Mouse (Mus musculus) retina, embryonic 14.5 days (tissue): Measurements from ENCODE around the gene Ncs1.

Source experiments
- DNase-seq: peaks from one replicate; pipeline ENCODE4 v3.0.0-alpha.2; 2015; ENCODE audit warnings: low spot score

The Ncs1 gene

DNA sequence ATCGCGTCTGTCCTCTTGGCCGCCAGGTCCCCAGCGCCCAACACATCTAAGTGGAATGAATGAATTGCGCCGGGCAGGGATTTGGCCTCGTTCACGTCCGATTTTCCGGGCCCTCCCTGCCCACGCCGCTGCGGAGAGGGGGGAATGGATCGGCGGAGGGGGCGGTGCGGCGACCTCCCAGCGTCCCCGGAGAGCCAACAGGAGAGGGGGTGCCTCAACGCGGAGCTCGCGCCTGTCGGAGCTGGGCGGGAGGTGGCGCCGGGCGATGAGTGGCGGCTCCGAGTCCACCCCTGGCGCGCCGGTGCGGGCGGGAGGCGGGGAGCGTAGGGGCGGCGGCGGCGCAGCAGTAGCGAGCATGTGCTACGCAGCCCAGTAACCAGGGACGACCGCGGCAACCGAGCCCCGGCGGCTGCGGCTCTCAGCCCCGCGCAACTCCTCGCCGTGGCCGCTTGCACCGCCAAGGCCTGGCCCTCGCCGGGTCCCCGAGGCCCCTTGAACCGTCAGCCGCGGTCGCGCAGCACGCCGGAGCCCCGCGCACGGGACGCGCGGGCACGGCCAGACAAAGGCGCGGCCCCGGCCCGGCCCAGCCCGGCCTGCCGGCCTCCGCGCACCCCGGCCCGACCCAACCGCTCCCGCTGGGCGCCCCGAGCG, at the start of gene Ncs1:
Gene Ncs1, plus strand, starts transcription at position 333 of the 651 bp plus-strand sequence.
- peak; percentile 76 for DNase-seq

DNA sequence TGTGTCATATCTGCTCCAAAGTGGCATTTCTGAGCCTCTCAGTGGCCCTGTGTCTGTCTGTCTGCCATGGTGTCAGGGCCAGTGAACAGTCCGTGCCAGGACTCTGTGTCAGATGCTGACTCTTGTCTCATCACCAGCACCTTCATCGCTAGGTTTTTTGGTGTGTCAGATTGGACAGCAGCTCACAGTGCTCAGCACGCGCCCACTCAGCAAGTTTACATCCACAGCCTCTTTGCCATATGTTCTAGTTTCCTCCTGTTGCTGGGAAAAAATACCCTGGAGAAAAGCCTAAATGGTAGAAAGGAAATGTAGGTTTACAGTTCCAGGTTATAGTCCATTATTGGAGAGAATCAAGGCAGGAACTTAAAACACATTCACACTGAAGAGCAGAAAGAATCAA, 47.0 kb upstream of the Ncs1 start:
- DNase-seq: no peak

- no peak for DNase-seq
Measured at GRCm38 (mm10) chr2:31200051-31200450, 45.6 kb upstream of the Ncs1 start.

- peak; percentile 34 for DNase-seq
Measured at GRCm38 (mm10) chr2:31201851-31202250, 43.8 kb upstream of the Ncs1 start.

DNA sequence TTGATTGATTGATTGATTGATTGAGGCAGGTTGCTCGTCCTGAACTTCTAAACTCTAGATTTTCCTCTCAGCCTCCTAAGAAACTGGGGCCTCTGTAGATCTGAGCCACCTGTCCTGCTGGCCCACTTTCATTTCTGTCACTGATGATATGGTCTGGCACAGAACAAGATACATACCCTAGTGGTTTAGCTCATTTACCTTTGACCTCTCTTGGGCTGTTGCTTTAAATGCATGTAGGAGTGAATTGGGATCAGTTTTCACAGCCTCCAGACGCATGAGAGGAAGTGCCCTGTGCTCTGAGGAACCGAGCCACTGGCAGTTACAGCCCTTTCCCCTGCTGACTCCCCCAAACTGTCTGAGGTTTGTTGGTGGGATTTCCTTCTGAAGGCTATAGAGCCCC, 43.3 kb upstream of the Ncs1 start:
- no peak for DNase-seq

DNA sequence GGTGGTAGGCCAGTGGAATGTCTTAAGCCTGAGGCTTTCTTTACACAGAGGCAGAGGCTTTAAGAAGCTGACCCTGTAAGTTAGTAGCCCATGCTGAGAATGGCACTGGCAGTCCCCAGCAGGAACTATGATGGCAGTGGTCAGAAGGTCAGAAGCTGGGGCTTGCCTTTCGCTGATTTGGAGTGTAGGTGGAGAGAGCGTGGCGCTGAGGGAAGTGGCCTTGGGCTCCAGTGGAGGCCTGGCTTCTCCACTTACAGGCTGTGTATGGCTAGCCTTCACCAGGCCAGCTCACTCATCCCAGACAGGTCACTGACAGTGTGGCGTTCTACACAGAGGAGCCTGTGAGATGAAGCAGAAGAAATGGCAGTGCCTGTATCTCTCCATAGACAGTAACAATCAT, 42.7 kb upstream of the Ncs1 start:
- no peak for DNase-seq

GRCm38 (mm10) chr2:31204677-31205076, 40.9 kb upstream of the Ncs1 start:
- DNase-seq: no peak

- DNase-seq: no peak
Measured at GRCm38 (mm10) chr2:31206211-31206610, 39.4 kb upstream of the Ncs1 start.

- DNase-seq: peak; percentile 28
Measured at GRCm38 (mm10) chr2:31206882-31207281, 38.7 kb upstream of the Ncs1 start.

DNA sequence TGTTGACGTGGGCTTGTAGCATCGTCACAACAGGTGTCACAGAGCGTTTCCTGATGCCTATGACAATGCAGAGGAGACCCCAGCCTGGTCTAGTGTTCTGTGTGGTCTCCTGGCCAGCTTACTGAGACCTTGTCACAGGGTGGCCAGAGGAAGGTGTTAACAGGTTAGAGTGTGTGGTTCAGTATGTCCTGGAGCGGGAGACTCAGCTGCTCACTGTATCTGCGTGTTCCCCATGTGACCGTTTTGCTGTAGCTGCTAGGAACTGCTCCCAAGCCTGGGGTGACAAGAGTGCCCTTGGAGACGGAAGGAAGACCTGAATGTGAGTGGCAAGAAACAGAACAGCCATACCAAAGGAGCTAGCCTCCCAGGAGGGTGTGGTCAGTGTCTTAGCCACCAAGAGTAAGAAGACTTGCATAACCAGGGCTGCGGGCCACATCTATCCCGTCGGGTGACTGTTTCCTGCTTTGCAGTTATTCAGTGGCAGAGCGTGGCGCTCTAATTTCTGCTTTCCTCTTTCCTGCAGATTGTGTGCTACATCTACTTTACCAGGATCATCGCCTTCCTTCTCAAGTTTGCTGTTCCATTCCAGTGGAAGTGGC, 37.0 kb upstream of the Ncs1 start:
- no peak for DNase-seq

DNA sequence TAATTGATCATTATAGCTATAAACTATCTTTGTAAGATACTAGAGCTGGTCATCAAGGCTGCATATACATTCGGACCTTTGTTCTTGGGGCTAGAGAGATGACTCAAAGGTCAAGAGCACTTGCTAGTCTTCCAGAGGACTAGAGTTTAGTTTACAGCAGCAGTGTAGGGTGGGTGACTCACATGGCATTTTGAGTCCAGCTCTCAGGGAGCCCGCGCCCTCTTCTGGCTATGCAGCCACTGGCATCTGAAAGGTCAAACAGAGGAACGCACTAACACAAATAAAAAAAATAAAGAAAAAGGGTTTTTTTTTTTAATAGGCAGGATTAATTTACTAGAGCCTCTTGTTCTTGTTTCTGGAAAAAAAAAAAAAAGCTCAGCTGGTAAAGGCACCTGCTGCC, 36.1 kb upstream of the Ncs1 start:
- DNase-seq: no peak

GRCm38 (mm10) chr2:31210144-31210847, 35.3 kb upstream of the Ncs1 start:
- DNase-seq: no peak

- no peak for DNase-seq
Measured at GRCm38 (mm10) chr2:31211204-31211603, 34.4 kb upstream of the Ncs1 start.

GRCm38 (mm10) chr2:31214211-31214796, 31.3 kb upstream of the Ncs1 start:
- no peak for DNase-seq

DNA sequence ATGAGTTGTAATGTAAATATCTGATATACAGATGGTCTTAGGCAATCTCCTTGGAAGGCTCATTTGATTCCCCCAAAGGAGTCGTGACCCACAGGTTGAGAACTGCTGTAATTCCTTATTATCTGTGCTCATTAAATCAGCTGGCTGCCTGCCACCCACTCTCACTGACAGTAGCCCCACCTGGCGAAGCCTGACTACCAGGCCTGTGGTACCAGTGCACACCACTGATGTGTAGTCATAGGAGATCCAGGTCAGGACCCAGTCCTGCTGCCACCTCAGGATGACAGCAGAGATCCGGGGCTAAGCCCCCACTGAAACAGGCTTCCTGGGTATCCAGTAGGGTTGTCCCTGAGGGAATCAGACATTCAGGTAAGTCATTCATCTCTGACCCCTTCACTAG, 27.0 kb upstream of the Ncs1 start:
- no peak for DNase-seq

DNA sequence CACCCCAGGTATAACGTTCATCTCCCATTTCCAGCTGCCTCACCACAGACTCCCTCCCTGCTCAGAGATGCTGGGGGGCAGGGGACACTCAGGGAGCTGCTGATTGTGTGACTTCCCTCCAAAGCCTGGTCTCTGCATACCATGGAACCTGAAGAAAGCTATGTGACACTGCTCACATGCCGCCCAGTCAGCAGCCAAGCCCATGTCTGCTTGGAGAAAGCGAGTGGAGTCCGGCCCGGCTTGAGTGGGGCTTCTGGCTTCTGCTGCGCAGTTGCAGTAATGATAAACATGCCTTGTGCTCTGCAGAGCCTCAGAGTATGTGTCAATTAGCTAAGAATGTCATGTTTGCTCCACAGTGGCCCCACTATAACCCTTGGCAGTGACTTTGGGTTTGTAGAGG, 26.2 kb upstream of the Ncs1 start:
- no peak for DNase-seq

DNA sequence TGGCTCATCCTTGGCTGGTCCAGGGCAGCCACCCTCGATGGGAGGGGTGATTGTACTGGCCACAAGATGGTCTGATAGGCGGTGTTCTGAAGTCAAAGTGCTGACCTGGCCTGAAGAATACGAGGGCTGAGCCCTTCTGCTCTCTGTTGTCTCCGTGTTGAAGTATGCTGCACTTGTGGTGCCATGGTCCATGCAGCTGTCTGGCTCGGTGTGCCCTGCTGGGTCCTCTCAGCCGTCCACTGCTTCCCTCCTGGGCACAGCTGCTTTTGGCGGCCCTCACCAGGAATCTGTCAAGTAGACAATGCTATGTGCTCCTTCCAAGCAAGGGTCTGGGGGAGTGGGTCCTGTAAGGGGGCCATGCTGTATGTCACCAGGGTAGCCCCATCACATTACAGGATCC, 24.8 kb upstream of the Ncs1 start:
- DNase-seq: no peak

- no peak for DNase-seq
Measured at GRCm38 (mm10) chr2:31221582-31221981, 24.0 kb upstream of the Ncs1 start.

- no peak for DNase-seq
Measured at GRCm38 (mm10) chr2:31228768-31229311, 16.8 kb upstream of the Ncs1 start.

DNA sequence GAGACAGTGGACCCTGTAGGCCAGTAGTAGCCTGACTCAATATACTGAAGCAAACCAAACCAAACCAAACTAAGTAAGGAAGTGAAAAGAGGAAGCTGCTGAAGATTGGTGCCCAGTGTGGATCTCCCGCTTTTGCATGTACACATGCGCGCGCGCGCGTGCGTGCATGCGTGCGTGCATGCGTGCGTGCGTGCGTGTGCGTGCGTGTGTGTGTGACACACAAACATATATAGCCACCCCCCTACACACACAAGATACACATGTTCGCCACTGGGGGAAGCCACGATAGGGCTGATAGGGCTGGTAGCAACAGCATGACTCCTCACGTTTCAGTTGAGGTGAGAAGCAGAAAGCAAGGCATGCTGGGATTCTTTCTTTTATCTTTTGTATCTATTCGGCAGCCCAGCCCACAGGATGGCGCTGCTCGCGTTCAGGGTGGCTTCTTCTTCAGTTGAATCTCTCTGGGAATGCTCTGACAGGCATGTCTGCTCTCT, 6.4 kb upstream of the Ncs1 start:
- DNase-seq: peak; percentile 67

DNA sequence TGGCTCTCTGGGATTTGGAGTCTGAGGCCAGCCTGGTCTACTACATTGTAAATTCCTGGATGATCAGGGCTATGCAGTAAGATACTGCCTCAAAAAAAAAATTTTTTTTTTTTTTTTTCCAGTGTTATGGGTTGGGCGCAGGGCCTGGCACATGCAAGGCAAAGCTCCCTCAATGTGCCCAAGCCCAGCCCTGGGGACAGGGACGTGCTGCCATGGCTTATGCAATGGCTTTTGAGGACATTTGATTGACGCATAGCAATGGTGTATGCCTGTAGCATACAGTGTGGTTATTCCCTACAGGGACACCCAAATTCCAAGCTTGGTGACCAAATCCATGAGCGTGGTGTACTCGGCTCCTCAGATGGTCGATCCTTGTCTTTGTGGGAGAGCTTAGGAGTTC, 5.8 kb upstream of the Ncs1 start:
- no peak for DNase-seq

GRCm38 (mm10) chr2:31241639-31242038, 4.0 kb upstream of the Ncs1 start:
- DNase-seq: no peak

DNA sequence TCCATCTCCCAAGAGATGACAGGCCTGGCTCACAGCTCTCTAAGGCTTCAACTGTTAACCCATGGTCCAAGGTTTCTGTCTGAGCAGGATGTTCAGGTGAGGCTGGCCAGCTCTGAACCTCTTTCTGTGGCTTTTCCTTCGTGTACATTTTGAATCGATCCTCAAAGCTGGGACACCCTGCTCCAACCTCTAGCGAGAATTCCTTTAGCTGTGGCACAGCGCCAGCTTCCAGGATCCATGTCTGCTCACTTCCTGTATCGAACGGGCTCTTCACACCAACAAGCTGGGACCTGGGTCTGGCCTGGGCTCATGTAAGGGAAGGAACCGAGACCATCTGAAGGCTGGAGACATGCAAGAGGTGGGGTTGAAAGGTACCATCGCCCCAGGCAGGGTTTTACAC, 1.4 kb upstream of the Ncs1 start:
- no peak for DNase-seq
